Mouse (Mus musculus) E14TG2a.4 (cell line): ENCODE data around the gene Phldb1.

Experiments used
- CTCF ChIP-seq: conservative IDR thresholded peaks from 2 replicates; pipeline ENCODE4 v1.5.1; 2014; ENCODE audit warnings: low read length
- NANOG ChIP-seq: IDR thresholded peaks from 2 replicates; pipeline ENCODE4 v1.6.1; 2014; ENCODE audit warnings: borderline replicate concordance, low read length, mixed read lengths
- POU5F1 ChIP-seq: IDR thresholded peaks from 2 replicates; pipeline ENCODE4 v1.6.1; 2014; ENCODE audit warnings: low read length, borderline replicate concordance

DNA sequence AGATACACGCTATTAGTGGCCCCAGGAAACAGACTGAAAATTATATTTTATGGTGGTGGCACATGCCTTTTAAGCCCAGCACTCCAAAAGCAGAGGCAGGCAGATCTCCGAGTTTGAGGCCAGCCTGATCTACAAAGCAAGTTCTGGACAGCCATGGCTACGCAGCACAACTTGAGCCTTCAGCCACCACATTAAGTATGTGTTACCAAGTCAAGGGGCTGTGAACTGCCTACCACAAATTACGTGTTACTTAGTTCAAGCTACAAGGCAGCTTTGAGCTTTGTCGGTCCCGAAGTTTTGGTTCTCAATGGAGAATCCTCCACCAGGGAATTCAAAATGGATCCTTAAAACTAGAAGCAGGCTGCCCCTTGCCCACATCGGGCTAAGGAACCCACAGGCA, 91.9 kb downstream of the Phldb1 start:
- no peak for TF ChIP-seq CTCF
- TF ChIP-seq NANOG: no peak
- no peak for TF ChIP-seq POU5F1
